Comparison of ENCODE assay signal across 9 mouse cellular contexts in genomic region chr11:23565761-23566160, GRCm38 (mm10). TPM values are rescaled to one million over a fixed set of nuclear protein-coding genes. Genes with fewer than 3 reads are reported as not detected.
DNase-seq lines count a peak whose midpoint lies in the region; ATAC-seq and TF ChIP-seq lines count a peak whose summit lies in the region.
"Had no signal": no experiment of that assay in that cellular context is flagged by ENCODE, and none has a peak within 500 bp of the region (broad histone marks: within the 10 kb centered on the region; RNA-seq: fewer than 3 reads in every experiment).

No protein-coding gene starts in this region.

- H3K27me3 ChIP-seq in MEL (ENCODE audit: control insufficient read depth in 1 of 2, insufficient read depth in 2 of 2, low read length in 2 of 2), result no peaks in the 10 kb centered on the region
- no peaks in the 10 kb centered on the region for H3K27me3 ChIP-seq in hindbrain, embryonic 14.5 days (ENCODE audit: control insufficient read depth, insufficient read depth, low read length)

- H3K27ac ChIP-seq in MEL (ENCODE audit: control insufficient read depth, low read depth, low read length), result no peak overlapping the region
- H3K27ac ChIP-seq in hindbrain, embryonic 14.5 days, result no peak overlapping the region
- H3K27ac ChIP-seq: macrophage had no signal

- peak; percentile 69; the same call in 1 of the 2 replicates for ATAC-seq in hindbrain, embryonic 14.5 days (ENCODE audit: low FRiP score)

- no peaks in the 10 kb centered on the region for H3K4me1 ChIP-seq in MEL (ENCODE audit: control insufficient read depth in 1 of 2, insufficient read depth in 2 of 2, low read length in 2 of 2)
- H3K4me1 ChIP-seq in hindbrain, embryonic 14.5 days (replicated peaks; ENCODE audit: control insufficient read depth, insufficient read depth, low read length), result no peaks in the 10 kb centered on the region

- H3K9ac ChIP-seq in MEL (ENCODE audit: control insufficient read depth, low read depth, low read length, poor library complexity, severe bottlenecking), result no peak overlapping the region
- H3K9ac ChIP-seq in hindbrain, embryonic 14.5 days, result no peak overlapping the region

- DNase-seq in MEL (ENCODE audit: low read depth, low spot score), result peak; percentile 94
- DNase-seq in cerebellum, adult 11-12 months, result peak; percentile 39
- peak; percentile 74 for DNase-seq in forelimb bud, embryonic 11.5 days (ENCODE audit: low read depth, low spot score)
- peak; percentile 68 for DNase-seq in hindbrain, embryonic 14.5 days (ENCODE audit: low spot score)
- peak; percentile 65 to 92 for DNase-seq in layer of hippocampus, postnatal 25 days (ENCODE audit: extremely low spot score in 1 of 2, low spot score in 1 of 2)
- DNase-seq in lung, postnatal 36 days, result peak; percentile 89
- peak; percentile 68 for DNase-seq in right cerebral cortex, adult 18-20 months
- peak; percentile 19 for DNase-seq in urinary bladder, postnatal 10 days (ENCODE audit: low spot score)

- H3K4me2 ChIP-seq in hindbrain, embryonic 14.5 days (replicated peaks), result no peak overlapping the region

- H3K79me2 ChIP-seq in MEL (ENCODE audit: control insufficient read depth, insufficient read depth, low read length, poor library complexity), result no peaks in the 10 kb centered on the region

- H3K9me3 ChIP-seq in MEL (replicated peaks; ENCODE audit: insufficient read depth, low read length), result no peaks in the 10 kb centered on the region
- H3K9me3 ChIP-seq in hindbrain, embryonic 14.5 days (ENCODE audit: control insufficient read depth, low read length), result no peaks in the 10 kb centered on the region

- no peak overlapping the region for H3K4me3 ChIP-seq in MEL (ENCODE audit: control insufficient read depth in 1 of 2, insufficient read depth in 1 of 2, low read depth in 2 of 2, low read length in 2 of 2)
- H3K4me3 ChIP-seq in hindbrain, embryonic 14.5 days (replicated peaks; ENCODE audit: low read length), result no peak overlapping the region

- no peak for TF ChIP-seq EP300 in MEL (IDR thresholded peaks at IDR 0.05; ENCODE audit: low read depth in 1 of 2, low read length in 2 of 2)

- TF ChIP-seq RAD21 in MEL (IDR thresholded peaks at IDR 0.05; ENCODE audit: low read depth, low read length), result peak; percentile 87

- H3K36me3 ChIP-seq in MEL (ENCODE audit: control insufficient read depth in 1 of 2, insufficient read depth in 2 of 2, low read length in 2 of 2), result no peaks in the 10 kb centered on the region
- peaks cover 59% of the 10 kb centered on the region for H3K36me3 ChIP-seq in hindbrain, embryonic 14.5 days (replicated peaks; ENCODE audit: control insufficient read depth, insufficient read depth)

- WGBS in hindbrain, embryonic 14.5 days, result 52% methylated on average over 6 of the region's 6 CpGs

- peak; percentile 90 to 97 (median 94) for TF ChIP-seq CTCF in MEL (IDR thresholded peaks at IDR 0.05 in 2 of 3, conservative IDR thresholded peaks at IDR 0.05 in 1 of 3; ENCODE audit: control insufficient read depth in 1 of 3, insufficient read depth in 1 of 3, low read depth in 2 of 3, low read length in 3 of 3, poor library complexity in 1 of 3, severe bottlenecking in 1 of 3)

- no peak for TF ChIP-seq POLR2A in MEL (IDR thresholded peaks at IDR 0.05; ENCODE audit: control insufficient read depth in 1 of 2, insufficient read depth in 1 of 2, low read depth in 1 of 2, low read length in 2 of 2, poor library complexity in 1 of 2)

TF ChIP-seq in MEL, 35 proteins besides CTCF, POLR2A, EP300 and RAD21:
- TF ChIP-seq ZC3H11A (IDR thresholded peaks at IDR 0.05; ENCODE audit: low read depth, low read length), result peak; percentile 89
- 0 out of 2 replicates have a peak, but pooled peaks have one; percentile 24 for TF ChIP-seq MXI1 (IDR thresholded peaks at IDR 0.05; ENCODE audit: low read depth, low read length)
- TF ChIP-seq CHD2 (IDR thresholded peaks at IDR 0.05; ENCODE audit: low read length), result no peak
- TF ChIP-seq USF1 (IDR thresholded peaks at IDR 0.05; ENCODE audit: low read depth, low read length), result no peak
- no peak for TF ChIP-seq ZKSCAN1 (IDR thresholded peaks at IDR 0.05; ENCODE audit: low read depth, low read length)
- peak; percentile 34; the same call in 1 of the 2 replicates for TF ChIP-seq ZNF384 (IDR thresholded peaks at IDR 0.05; ENCODE audit: low read depth, low read length)
- no peak for TF ChIP-seq JUND (IDR thresholded peaks at IDR 0.05; ENCODE audit: low read depth, low read length)
- TF ChIP-seq MYC (IDR thresholded peaks at IDR 0.05; ENCODE audit: low read depth, low read length), result peak; percentile 55; the same call in 1 of the 2 replicates
- no peak for TF ChIP-seq NELFE (IDR thresholded peaks at IDR 0.05; ENCODE audit: low read depth, low read length)
- TF ChIP-seq KAT2A (conservative IDR thresholded peaks at IDR 0.05; ENCODE audit: low read depth, low read length), result no peak
- 0 out of 2 replicates have a peak, but pooled peaks have one; percentile 32 for TF ChIP-seq BHLHE40 (IDR thresholded peaks at IDR 0.05; ENCODE audit: borderline replicate concordance, low read depth, low read length)
- no peak for TF ChIP-seq POLR2AphosphoS2 (IDR thresholded peaks at IDR 0.05; ENCODE audit: low read length)
- TF ChIP-seq SMC3 (IDR thresholded peaks at IDR 0.05; ENCODE audit: low read depth, low read length), result peak; percentile 96
- TF ChIP-seq MAFK (IDR thresholded peaks at IDR 0.05; ENCODE audit: borderline replicate concordance, low read depth, low read length), result no peak
- TF ChIP-seq POLR2AphosphoS5 (IDR thresholded peaks at IDR 0.05; ENCODE audit: borderline replicate concordance, low read depth, low read length), result no peak
- TF ChIP-seq TBP (IDR thresholded peaks at IDR 0.05; ENCODE audit: low read depth, low read length), result 0 out of 2 replicates have a peak, but pooled peaks have one; percentile 50
- 0 out of 2 replicates have a peak, but pooled peaks have one; percentile 16 for TF ChIP-seq NRF1 (IDR thresholded peaks at IDR 0.05; ENCODE audit: insufficient read depth, low read depth, low read length, poor library complexity, severe bottlenecking)
- TF ChIP-seq MAZ (IDR thresholded peaks at IDR 0.05; ENCODE audit: low read depth, low read length), result 0 out of 2 replicates have a peak, but pooled peaks have one; percentile 46
- TF ChIP-seq MYB (IDR thresholded peaks at IDR 0.05; ENCODE audit: low read depth, low read length), result no peak
- 0 out of 2 replicates have a peak, but pooled peaks have one; percentile 10 for TF ChIP-seq ELF1 (IDR thresholded peaks at IDR 0.05; ENCODE audit: low read depth, low read length)

RNA-seq across cellular contexts. Expression of gene 1700093K21Rik, which starts 44.8 kb away (rescaled TPM):
- total RNA-seq in MEL (2012; rRNA removed), result not detected in 2 replicates
- not detected for polyA plus RNA-seq in MEL (2012; ENCODE audit: insufficient read depth in 1 of 2, insufficient read length in 2 of 2, low read depth in 1 of 2, low replicate concordance in 2 of 2, missing spikeins in 1 of 2)
- polyA plus RNA-seq in hindbrain, embryonic 14.5 days (2014; fragmentation: Nextera tagmentation; extraction: Ambion mirVana), result not detected in 2 replicates
- total RNA-seq in layer of hippocampus, postnatal 25 days (2021), result not detected
- polyA plus RNA-seq: macrophage had no signal

Comparison
In these comparisons a context has a peak if more than half of its experiments do, and no peak if none do; other contexts are left out.
1. DNase-seq: peak in every context shown above with its lines; median percentile 94 in MEL; 89 in lung, postnatal 36 days; 78 in layer of hippocampus, postnatal 25 days; 74 in forelimb bud, embryonic 11.5 days; 68 in hindbrain, embryonic 14.5 days; 68 in right cerebral cortex, adult 18-20 months; 39 in cerebellum, adult 11-12 months; 19 in urinary bladder, postnatal 10 days.